Mouse (Mus musculus) spleen, adult 18-20 months (tissue): ENCODE results near the gene Txndc8.

Experiments
- DNase-seq, 2 experiments: peaks; one replicate each; pipeline ENCODE4 v3.0.0; 2022; ENCODE audit warnings: mixed read lengths in 2 of 2

The Txndc8 gene

GRCm38 (mm10) chr4:58009024-58009423 is at the start of gene Txndc8:
TSS of gene Txndc8 (minus strand) at chr4:58009124.
- DNase-seq: no peak

GRCm38 (mm10) chr4:58055653-58056052 is 46.7 kb upstream of the Txndc8 start:
- DNase-seq: no peak

- DNase-seq: no peak
Observed at GRCm38 (mm10) chr4:58054441-58054840, 45.5 kb upstream of the Txndc8 start.

- no peak for DNase-seq
Observed at GRCm38 (mm10) chr4:58050746-58051145, 41.8 kb upstream of the Txndc8 start.

- DNase-seq: no peak
Observed at GRCm38 (mm10) chr4:58050276-58050675, 41.4 kb upstream of the Txndc8 start.

GRCm38 (mm10) chr4:58044833-58045232 is 35.9 kb upstream of the Txndc8 start:
- no peak for DNase-seq

- no peak for DNase-seq
Observed at GRCm38 (mm10) chr4:58044356-58044755, 35.4 kb upstream of the Txndc8 start.

GRCm38 (mm10) chr4:58040093-58040492 is 31.2 kb upstream of the Txndc8 start:
- DNase-seq: no peak

GRCm38 (mm10) chr4:58037096-58037705 is 28.3 kb upstream of the Txndc8 start:
- no peak for DNase-seq

GRCm38 (mm10) chr4:58034663-58035062 is 25.7 kb upstream of the Txndc8 start:
- DNase-seq: no peak

- DNase-seq: no peak
Observed at GRCm38 (mm10) chr4:58032714-58033113, 23.8 kb upstream of the Txndc8 start.

- DNase-seq: no peak
Observed at GRCm38 (mm10) chr4:58003501-58003900, 5.4 kb downstream of the Txndc8 start.

GRCm38 (mm10) chr4:57991425-57991824 is 17.5 kb downstream of the Txndc8 start:
- DNase-seq: no peak

- no peak for DNase-seq
Observed at GRCm38 (mm10) chr4:57974400-57975117, 34.4 kb downstream of the Txndc8 start.

GRCm38 (mm10) chr4:57973592-57974268 is 35.2 kb downstream of the Txndc8 start:
- DNase-seq: no peak

- DNase-seq: no peak
Observed at GRCm38 (mm10) chr4:57970285-57970684, 38.6 kb downstream of the Txndc8 start.

- no peak for DNase-seq
Observed at GRCm38 (mm10) chr4:57967195-57967594, 41.7 kb downstream of the Txndc8 start.

- DNase-seq: no peak
Observed at GRCm38 (mm10) chr4:57965516-57965915, 43.4 kb downstream of the Txndc8 start.

- no peak for DNase-seq
Observed at GRCm38 (mm10) chr4:57964143-57964542, 44.8 kb downstream of the Txndc8 start.

GRCm38 (mm10) chr4:57959056-57959455 is 49.9 kb downstream of the Txndc8 start:
- no peak for DNase-seq

GRCm38 (mm10) chr4:57958098-57958497 is 50.8 kb downstream of the Txndc8 start:
- no peak for DNase-seq

- DNase-seq: no peak
Observed at GRCm38 (mm10) chr4:57957200-57958085, 51.5 kb downstream of the Txndc8 start.
